Comparison of ENCODE assay signal across 8 mouse cellular contexts in genomic region chr4:126251655-126252254, GRCm38 (mm10). TPM values are rescaled to one million over a fixed set of nuclear protein-coding genes. Genes with fewer than 3 reads are reported as not detected.
DNase-seq lines count a peak whose midpoint lies in the region; ATAC-seq and TF ChIP-seq lines count a peak whose summit lies in the region.

No protein-coding gene starts in this region.

- peak; percentile 53 for DNase-seq in R1 (ENCODE audit: low read depth, low spot score)
- DNase-seq in embryonic facial prominence, embryonic 11.5 days (ENCODE audit: low spot score) = peak; percentile 51
- peak; percentile 68 for DNase-seq in heart, postnatal 25 days (ENCODE audit: low spot score)
- no peak for DNase-seq in limb, embryonic 14.5 days (ENCODE audit: low spot score)
- no peak for DNase-seq in midbrain, embryonic 14.5 days
- no peak for DNase-seq in thymus, postnatal 0 days (ENCODE audit: low spot score)
- no peak for DNase-seq in gastrocnemius, postnatal 14 days
- DNase-seq in gastrocnemius, adult 18-20 months (ENCODE audit: low spot score) = no peak

- 53% methylated on average over 11 of the region's 11 CpGs for whole genome bisulfite sequencing in embryonic facial prominence, embryonic 11.5 days
- WGBS in limb, embryonic 14.5 days = 62% methylated on average over 11 of the region's 11 CpGs
- 70% methylated on average over 11 of the region's 11 CpGs for WGBS in midbrain, embryonic 14.5 days

- H3K9me3 ChIP-seq in embryonic facial prominence, embryonic 11.5 days (replicated peaks; ENCODE audit: control insufficient read depth, low read length) = no peaks in the 10 kb centered on the region
- no peaks in the 10 kb centered on the region for H3K9me3 ChIP-seq in limb, embryonic 14.5 days (ENCODE audit: control insufficient read depth, low read length)
- no peaks in the 10 kb centered on the region for H3K9me3 ChIP-seq in midbrain, embryonic 14.5 days (ENCODE audit: control insufficient read depth, low read length)

- no peak for ATAC-seq in embryonic facial prominence, embryonic 11.5 days (replicated peaks; ENCODE audit: insufficient number of reproducible peaks, low FRiP score, low TSS enrichment, low read depth)
- no peak for ATAC-seq in limb, embryonic 14.5 days (ENCODE audit: low FRiP score, low read depth)
- ATAC-seq in midbrain, embryonic 14.5 days (ENCODE audit: low FRiP score, low TSS enrichment) = no peak

- no peaks in the 10 kb centered on the region for H3K36me3 ChIP-seq in embryonic facial prominence, embryonic 11.5 days (replicated peaks; ENCODE audit: control insufficient read depth, insufficient read depth, low read depth, low read length)
- H3K36me3 ChIP-seq in limb, embryonic 14.5 days (ENCODE audit: control insufficient read depth, insufficient read depth, low read length) = peaks cover 31% of the 10 kb centered on the region
- 0 out of 2 replicates have a peak, but pooled peaks cover 5% of the 10 kb centered on the region for H3K36me3 ChIP-seq in midbrain, embryonic 14.5 days (ENCODE audit: control insufficient read depth, insufficient read depth, low read length)

- H3K4me3 ChIP-seq in embryonic facial prominence, embryonic 11.5 days (ENCODE audit: low read depth, low read length) = no peak overlapping the region
- no peak overlapping the region for H3K4me3 ChIP-seq in limb, embryonic 14.5 days (replicated peaks; ENCODE audit: low read length)
- no peak overlapping the region for H3K4me3 ChIP-seq in midbrain, embryonic 14.5 days (replicated peaks; ENCODE audit: low read depth, low read length)

- no peak overlapping the region; the same call in 1 of the 2 replicates for H3K9ac ChIP-seq in embryonic facial prominence, embryonic 11.5 days (replicated peaks; ENCODE audit: low read length)
- no peak overlapping the region; the same call in 1 of the 2 replicates for H3K9ac ChIP-seq in limb, embryonic 14.5 days (ENCODE audit: low read depth, low read length, severe bottlenecking)
- no peak overlapping the region; the same call in 1 of the 2 replicates for H3K9ac ChIP-seq in midbrain, embryonic 14.5 days (replicated peaks; ENCODE audit: low read length)

- H3K27me3 ChIP-seq in embryonic facial prominence, embryonic 11.5 days (ENCODE audit: control insufficient read depth, insufficient read depth, low read length) = no peaks in the 10 kb centered on the region
- H3K27me3 ChIP-seq in limb, embryonic 14.5 days (ENCODE audit: control insufficient read depth, insufficient read depth, low read length) = no peaks in the 10 kb centered on the region
- no peaks in the 10 kb centered on the region for H3K27me3 ChIP-seq in midbrain, embryonic 14.5 days (ENCODE audit: control insufficient read depth, insufficient read depth, low read length)

- H3K4me2 ChIP-seq in embryonic facial prominence, embryonic 11.5 days (ENCODE audit: low read depth, low read length) = no peak overlapping the region; the same call in 1 of the 2 replicates
- H3K4me2 ChIP-seq in limb, embryonic 14.5 days (replicated peaks; ENCODE audit: low read depth, low read length, severe bottlenecking) = no peak overlapping the region; the same call in 1 of the 2 replicates
- peak overlapping the region; percentile 20 for H3K4me2 ChIP-seq in midbrain, embryonic 14.5 days (ENCODE audit: low read length)

- peaks cover 20% of the 10 kb centered on the region for H3K4me1 ChIP-seq in embryonic facial prominence, embryonic 11.5 days (ENCODE audit: control insufficient read depth, insufficient read depth, low read length)
- H3K4me1 ChIP-seq in limb, embryonic 14.5 days (ENCODE audit: control insufficient read depth, insufficient read depth, low read length) = peaks cover 34% of the 10 kb centered on the region
- peaks cover 57% of the 10 kb centered on the region for H3K4me1 ChIP-seq in midbrain, embryonic 14.5 days (ENCODE audit: control insufficient read depth, insufficient read depth, low read length)

- no peak for TF ChIP-seq POLR2A in limb, embryonic 14.5 days (IDR thresholded peaks at IDR 0.05; ENCODE audit: borderline replicate concordance, extremely low read depth, insufficient read depth, insufficient read length)

- intact Hi-C loops in heart, postnatal 25 days (cut with DNase I) = no loop called here
- intact Hi-C loops in gastrocnemius, postnatal 14 days (cut with DNase I; ENCODE audit: low total_unique reads) = no loop called here

- no peak overlapping the region for H3K27ac ChIP-seq in embryonic facial prominence, embryonic 11.5 days (replicated peaks; ENCODE audit: low read depth, low read length)
- 0 out of 2 replicates have a peak overlapping the region, but pooled peaks have one; percentile 28 for H3K27ac ChIP-seq in limb, embryonic 14.5 days (replicated peaks; ENCODE audit: low read depth, low read length)
- peak overlapping the region; percentile 1; the same call in 1 of the 2 replicates for H3K27ac ChIP-seq in midbrain, embryonic 14.5 days (replicated peaks; ENCODE audit: low read depth, low read length)

RNA-seq across cellular contexts. Expression of gene Map7d1, which starts 4.4 kb away (rescaled TPM):
- polyA plus RNA-seq in embryonic facial prominence, embryonic 11.5 days (2014; fragmentation: Nextera tagmentation; extraction: Ambion mirVana) = 47.0 and 54.1 TPM in 2 replicates
- 100 to 1,000 TPM; 255 to 285 TPM for total RNA-seq in heart, postnatal 25 days (2021)
- polyA plus RNA-seq in limb, embryonic 14.5 days (2012; rRNA removed) = 113 and 119 TPM in 2 replicates
- polyA plus RNA-seq in limb, embryonic 14.5 days (2014; fragmentation: Nextera tagmentation; extraction: Ambion mirVana) = 58.3 and 68.4 TPM in 2 replicates
- polyA plus RNA-seq in midbrain, embryonic 14.5 days (2014; fragmentation: Nextera tagmentation; extraction: Ambion mirVana) = 78.3 and 85.3 TPM in 2 replicates
- polyA plus RNA-seq in thymus, postnatal 0 days (2015; fragmentation: Nextera tagmentation; extraction: Ambion mirVana) = 15.9 and 18.2 TPM in 2 replicates
- 100 to 1,000 TPM; 165 to 201 TPM for total RNA-seq in gastrocnemius, postnatal 14 days (2021)
- 100 to 1,000 TPM; 185 to 200 TPM for total RNA-seq in gastrocnemius, adult 18-20 months (2021)

RNA-seq across cellular contexts. Expression of gene Trappc3, which starts 10.4 kb away (rescaled TPM):
- 33.8 and 36.7 TPM in 2 replicates for polyA plus RNA-seq in embryonic facial prominence, embryonic 11.5 days (2014; fragmentation: Nextera tagmentation; extraction: Ambion mirVana)
- 10 to 100 TPM; 43.2 to 47.1 TPM for total RNA-seq in heart, postnatal 25 days (2021)
- polyA plus RNA-seq in limb, embryonic 14.5 days (2012; rRNA removed) = 93.6 and 113 TPM in 2 replicates
- 34.5 and 38.3 TPM in 2 replicates for polyA plus RNA-seq in limb, embryonic 14.5 days (2014; fragmentation: Nextera tagmentation; extraction: Ambion mirVana)
- polyA plus RNA-seq in midbrain, embryonic 14.5 days (2014; fragmentation: Nextera tagmentation; extraction: Ambion mirVana) = 37.1 and 124 TPM in 2 replicates
- polyA plus RNA-seq in thymus, postnatal 0 days (2015; fragmentation: Nextera tagmentation; extraction: Ambion mirVana) = 112 and 123 TPM in 2 replicates
- total RNA-seq in gastrocnemius, postnatal 14 days (2021) = 10 to 100 TPM; 22.2 to 24.3 TPM
- total RNA-seq in gastrocnemius, adult 18-20 months (2021) = 10 to 100 TPM; 21.0 to 26.8 TPM

RNA-seq across cellular contexts. Expression of gene Col8a2, which starts 34.8 kb away (rescaled TPM):
- polyA plus RNA-seq in embryonic facial prominence, embryonic 11.5 days (2014; fragmentation: Nextera tagmentation; extraction: Ambion mirVana) = 15.7 and 18.1 TPM in 2 replicates
- total RNA-seq in heart, postnatal 25 days (2021) = under 1 TPM; 0.75 to 0.81 TPM
- polyA plus RNA-seq in limb, embryonic 14.5 days (2012; rRNA removed) = 50.3 and 57.4 TPM in 2 replicates
- 74.6 and 75.4 TPM in 2 replicates for polyA plus RNA-seq in limb, embryonic 14.5 days (2014; fragmentation: Nextera tagmentation; extraction: Ambion mirVana)
- 0.57 and 1.1 TPM in 2 replicates for polyA plus RNA-seq in midbrain, embryonic 14.5 days (2014; fragmentation: Nextera tagmentation; extraction: Ambion mirVana)
- 3.1 and 3.5 TPM in 2 replicates for polyA plus RNA-seq in thymus, postnatal 0 days (2015; fragmentation: Nextera tagmentation; extraction: Ambion mirVana)
- total RNA-seq in gastrocnemius, postnatal 14 days (2021) = 1 to 10 TPM; 4.7 to 5.6 TPM
- total RNA-seq in gastrocnemius, adult 18-20 months (2021) = 1 to 10 TPM in 1 of 2 experiments, under 1 TPM in 1; 0.89 to 1.4 TPM

RNA-seq across cellular contexts. Expression of gene Thrap3, which starts 49.2 kb away (rescaled TPM):
- 211 and 232 TPM in 2 replicates for polyA plus RNA-seq in embryonic facial prominence, embryonic 11.5 days (2014; fragmentation: Nextera tagmentation; extraction: Ambion mirVana)
- 100 to 1,000 TPM; 108 to 111 TPM for total RNA-seq in heart, postnatal 25 days (2021)
- 168 and 191 TPM in 2 replicates for polyA plus RNA-seq in limb, embryonic 14.5 days (2012; rRNA removed)
- 204 and 229 TPM in 2 replicates for polyA plus RNA-seq in limb, embryonic 14.5 days (2014; fragmentation: Nextera tagmentation; extraction: Ambion mirVana)
- 113 and 167 TPM in 2 replicates for polyA plus RNA-seq in midbrain, embryonic 14.5 days (2014; fragmentation: Nextera tagmentation; extraction: Ambion mirVana)
- polyA plus RNA-seq in thymus, postnatal 0 days (2015; fragmentation: Nextera tagmentation; extraction: Ambion mirVana) = 173 and 202 TPM in 2 replicates
- 10 to 100 TPM; 92.1 to 99.3 TPM for total RNA-seq in gastrocnemius, postnatal 14 days (2021)
- total RNA-seq in gastrocnemius, adult 18-20 months (2021) = 100 to 1,000 TPM in 1 of 2 experiments, 10 to 100 TPM in 1; 94.1 to 101 TPM

Comparison
In these comparisons a context has a peak if more than half of its experiments do, and no peak if none do; other contexts are left out.
1. DNase-seq: peak in R1 (single experiment), embryonic facial prominence, embryonic 11.5 days (single experiment) and heart, postnatal 25 days (single experiment); none in limb, embryonic 14.5 days (single experiment), midbrain, embryonic 14.5 days (single experiment), thymus, postnatal 0 days (single experiment), gastrocnemius, postnatal 14 days (single experiment) and gastrocnemius, adult 18-20 months (single experiment).